Mouse (Mus musculus): ENCODE data around the gene Cacna1a.

DNA sequence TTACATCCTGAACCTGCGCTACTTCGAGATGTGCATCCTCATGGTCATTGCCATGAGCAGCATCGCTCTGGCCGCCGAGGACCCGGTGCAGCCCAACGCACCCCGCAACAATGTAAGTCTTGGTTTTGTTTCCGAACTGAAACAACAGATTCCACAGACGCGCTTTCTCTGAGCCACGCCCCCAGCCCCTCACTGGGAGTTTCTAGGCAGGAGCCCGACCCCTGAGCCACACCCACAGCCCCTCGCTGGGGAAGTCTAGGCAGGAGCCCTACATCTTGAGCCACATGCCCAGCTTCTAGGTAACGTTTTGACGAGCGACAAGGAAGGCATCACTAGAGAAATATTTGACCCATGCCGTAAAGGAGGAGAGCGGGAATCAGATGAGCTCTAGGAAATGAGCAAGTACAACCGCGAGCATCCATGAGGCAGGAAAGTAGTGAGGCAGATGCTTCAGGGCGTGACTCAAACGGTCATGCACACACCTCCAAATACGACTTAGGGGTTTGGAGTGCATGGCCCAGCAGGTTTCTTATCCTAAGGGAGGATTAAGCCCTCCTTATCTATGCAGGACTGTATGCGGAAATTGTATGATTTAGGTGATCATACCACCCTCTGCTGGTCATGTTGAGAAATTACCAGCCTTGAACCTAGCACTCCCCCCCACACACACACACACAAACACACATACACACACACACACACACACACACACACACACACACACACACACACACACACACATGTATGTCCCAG is 181.9 kb downstream of the Cacna1a start:
- no peak for TF ChIP-seq GATA1 (IDR thresholded peaks at IDR 0.05; ENCODE audit: borderline replicate concordance, low read length)
- no peak for TF ChIP-seq FLI1 (IDR thresholded peaks at IDR 0.05; ENCODE audit: low read length)
